Mouse (Mus musculus) heart, embryonic 16.5 days (tissue): ENCODE measurements around the gene Zfp503. TPM values are rescaled to one million over a fixed set of nuclear protein-coding genes. Genes with fewer than 3 reads are reported as not detected.
A peak's percentile ranks its signal among the peaks of the same experiment; 100 is the strongest.

ENCODE experiments used
- ATAC-seq: fragments of 200-750 bp; cut with Nextera tagmentation; replicated peaks from 2 replicates; pipeline ENCODE4 v1.8.0; 2017; ENCODE audit warnings: moderate number of reproducible peaks; ENCODE audit not compliant: insufficient read depth, low FRiP score; ENCODE audit errors: extremely low read depth
- H3K27ac ChIP-seq: fragments of 300-500 bp; sonication (generic); 2 replicates; pipeline ENCODE4 v1.5.1; 2014; ENCODE audit warnings: mild to moderate bottlenecking, low read length, control low read depth, moderate library complexity
- H3K27me3 ChIP-seq: fragments of 300-500 bp; sonication (generic); 2 replicates; pipeline ENCODE4 v1.6.1; 2014; ENCODE audit warnings: low read length, mixed read lengths; ENCODE audit not compliant: control insufficient read depth, insufficient read depth
- H3K36me3 ChIP-seq: fragments of 300-500 bp; sonication (generic); 2 replicates; pipeline ENCODE4 v1.6.1; 2014; ENCODE audit not compliant: control insufficient read depth, insufficient read depth
- H3K4me1 ChIP-seq: fragments of 300-500 bp; sonication (generic); 2 replicates; pipeline ENCODE4 v1.6.1; 2014; ENCODE audit warnings: low read length, mixed read lengths; ENCODE audit not compliant: control insufficient read depth, insufficient read depth
- H3K4me2 ChIP-seq: fragments of 300-500 bp; sonication (generic); 2 replicates; pipeline ENCODE4 v1.6.1; 2014; ENCODE audit warnings: low read depth, mild to moderate bottlenecking, control low read depth, low read length
- H3K4me3 ChIP-seq: fragments of 300-500 bp; sonication (generic); 2 replicates; pipeline ENCODE4 v1.5.1; 2014; ENCODE audit warnings: mild to moderate bottlenecking, control low read depth, low read length
- H3K9ac ChIP-seq: fragments of 300-500 bp; sonication (generic); 2 replicates; pipeline ENCODE4 v1.6.1; 2014; ENCODE audit warnings: low read length, control low read depth
- H3K9me3 ChIP-seq: fragments of 300-500 bp; sonication (generic); replicated peaks from 2 replicates; pipeline ENCODE4 v1.6.1; 2016; ENCODE audit warnings: low read length; ENCODE audit not compliant: control insufficient read depth
- WGBS: fragments of 180-500 bp; shearing (Covaris S2); extraction: QIAGEN DNeasy Blood & Tissue Kit; methylation state at CpG from one replicate; pipeline ENCODE4 v1.1.7; 2014; 5-methylcytosine and 5-hydroxymethylcytosine counted together
- polyA plus RNA-seq: library from polyadenylated mRNA; unstranded; fragments of >200 nt; fragmentation: Nextera tagmentation; extraction: Ambion mirVana; gene quantifications from 2 replicates; pipeline ENCODE4 v1.2.1, GENCODE M21; 2015

Gene Zfp503
- polyA plus RNA-seq, 1 experiment from 2014 or later, result 1.9 TPM

DNA sequence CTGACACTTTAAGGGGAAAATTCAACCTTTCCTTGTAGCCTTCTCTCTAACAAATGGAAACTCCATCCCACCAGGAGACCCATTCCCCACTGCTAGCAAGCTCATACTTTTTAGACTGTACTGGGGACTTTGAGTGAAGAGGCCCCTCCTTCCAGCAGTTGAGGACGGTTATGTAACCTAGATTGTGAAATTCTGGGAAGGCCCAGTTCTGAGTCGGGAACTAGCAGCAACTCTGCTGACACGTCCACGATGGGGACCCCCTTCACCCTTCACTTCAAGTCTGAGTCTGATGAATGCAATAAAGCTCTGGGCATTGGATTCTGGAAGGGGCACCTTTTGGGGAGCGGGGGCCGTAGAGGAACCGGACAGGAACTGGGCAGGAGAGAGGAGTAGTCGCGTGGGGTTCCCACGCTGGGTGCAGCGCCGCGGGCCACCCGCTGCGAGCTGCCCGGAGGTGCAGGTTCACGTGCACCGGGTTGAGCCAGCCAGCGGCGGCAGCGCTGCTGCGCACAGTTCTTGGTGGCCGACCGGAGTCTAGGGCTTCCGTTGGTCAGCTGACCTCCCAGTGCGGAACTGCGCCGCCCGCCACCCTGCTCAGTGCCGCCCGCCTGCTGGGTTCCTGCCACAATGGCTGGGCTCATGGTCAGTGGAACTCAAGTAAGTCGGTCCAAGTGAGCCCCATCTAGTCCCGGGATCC is 30.0 kb upstream of the Zfp503 start, which contains the start of gene Lrmda:
Gene Lrmda (plus strand): TSS at position 461 of the 697 bp plus-strand sequence.
- ATAC-seq, result peak; percentile 86
- Histone ChIP-seq H3K9ac (peak within 1 kb of the TSS; percentile 74), H3K27ac (peak within 1 kb of the TSS; percentile 42; the same call in 1 of the 2 replicates), H3K4me2 (peak within 1 kb of the TSS; percentile 95), H3K36me3 (no peaks in the 10 kb centered on the region), H3K27me3 (no peaks in the 10 kb centered on the region), H3K9me3 (no peaks in the 10 kb centered on the region), H3K4me1 (peaks cover 12% of the 10 kb centered on the region), H3K4me3 (peak within 1 kb of the TSS; percentile 60)
- 3% methylated on average over 33 of the region's 33 CpGs for WGBS

DNA sequence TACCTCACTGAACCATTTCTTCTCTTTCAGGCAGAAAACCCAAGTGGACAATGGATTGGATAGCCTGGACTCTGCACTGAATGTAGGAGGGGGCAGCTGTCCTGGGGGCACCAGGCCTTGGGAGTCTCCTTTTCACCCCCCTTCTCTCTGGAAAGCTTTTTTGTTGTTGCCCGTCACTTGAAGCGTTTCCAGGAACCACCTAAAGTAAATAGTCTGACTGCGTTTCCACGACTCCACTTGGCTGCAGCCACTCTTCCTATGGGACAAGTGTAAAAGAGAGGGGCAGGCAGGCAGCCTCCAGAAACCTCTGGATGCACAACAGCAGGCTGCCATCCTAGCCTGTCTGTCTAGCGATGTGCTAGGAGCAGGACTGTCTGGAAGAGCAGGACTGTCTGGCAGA is 27.6 kb upstream of the Zfp503 start:
- no peaks in the 10 kb centered on the region for H3K27me3 ChIP-seq
- ATAC-seq, result no peak
- H3K4me3 ChIP-seq, result no peak overlapping the region
- WGBS, result 51% methylated on average over 5 of the region's 5 CpGs
- no peak overlapping the region for H3K4me2 ChIP-seq
- no peaks in the 10 kb centered on the region for H3K36me3 ChIP-seq
- H3K27ac ChIP-seq, result no peak overlapping the region
- H3K9ac ChIP-seq, result no peak overlapping the region
- H3K4me1 ChIP-seq, result peaks cover 12% of the 10 kb centered on the region
- no peaks in the 10 kb centered on the region for H3K9me3 ChIP-seq

DNA sequence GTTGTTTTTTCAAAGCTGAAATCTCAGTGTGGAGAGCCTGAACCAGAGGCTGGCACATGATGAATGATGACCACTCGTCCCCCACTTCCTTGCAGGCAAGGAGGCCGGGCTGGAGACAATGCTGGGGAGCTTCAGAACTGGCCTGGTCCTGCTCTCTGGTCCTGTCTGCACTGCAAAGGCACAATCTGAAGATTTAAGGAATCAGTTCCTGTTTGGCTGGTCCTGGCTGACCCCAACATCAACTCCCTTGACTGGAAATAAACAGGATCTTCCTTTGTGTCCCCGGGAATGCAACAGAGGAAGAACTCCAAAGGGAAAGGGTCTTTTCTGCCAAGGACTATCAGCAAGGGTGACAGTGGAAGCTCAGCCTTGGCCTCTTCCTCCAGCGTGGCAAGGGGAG is 25.4 kb upstream of the Zfp503 start:
- Histone ChIP-seq H3K4me1 (peaks cover 8% of the 10 kb centered on the region), H3K36me3 (no peaks in the 10 kb centered on the region), H3K9me3 (no peaks in the 10 kb centered on the region), H3K4me3 (no peak overlapping the region), H3K4me2 (no peak overlapping the region), H3K9ac (no peak overlapping the region), H3K27me3 (no peaks in the 10 kb centered on the region), H3K27ac (no peak overlapping the region)
- WGBS, result 42% methylated on average over 4 of the region's 4 CpGs
- ATAC-seq, result no peak

DNA sequence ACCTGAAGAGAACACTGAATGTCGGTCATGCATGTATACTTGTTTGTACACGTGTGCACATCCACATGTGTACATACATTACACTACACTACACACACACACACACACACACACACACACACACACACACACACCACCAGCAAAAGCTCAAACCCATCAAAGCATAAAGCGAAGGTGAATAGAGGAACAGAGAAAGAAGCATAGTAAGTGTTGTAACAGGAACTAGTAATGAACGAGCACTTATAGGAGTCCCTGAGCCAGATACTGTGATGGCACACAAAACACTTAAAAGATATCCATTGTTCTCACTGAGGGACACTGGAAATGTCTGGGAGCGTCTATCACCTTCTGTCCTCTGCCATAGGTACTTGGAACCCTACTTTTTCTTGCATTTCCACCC is 24.9 kb upstream of the Zfp503 start:
- H3K4me3 ChIP-seq, result no peak overlapping the region
- H3K4me1 ChIP-seq, result peaks cover 3% of the 10 kb centered on the region
- H3K36me3 ChIP-seq, result no peaks in the 10 kb centered on the region
- WGBS, result 77% methylated on average over 5 of the region's 5 CpGs
- no peak overlapping the region for H3K9ac ChIP-seq
- no peak for ATAC-seq
- H3K27ac ChIP-seq, result no peak overlapping the region
- no peaks in the 10 kb centered on the region for H3K27me3 ChIP-seq
- no peak overlapping the region for H3K4me2 ChIP-seq
- H3K9me3 ChIP-seq, result no peaks in the 10 kb centered on the region

DNA sequence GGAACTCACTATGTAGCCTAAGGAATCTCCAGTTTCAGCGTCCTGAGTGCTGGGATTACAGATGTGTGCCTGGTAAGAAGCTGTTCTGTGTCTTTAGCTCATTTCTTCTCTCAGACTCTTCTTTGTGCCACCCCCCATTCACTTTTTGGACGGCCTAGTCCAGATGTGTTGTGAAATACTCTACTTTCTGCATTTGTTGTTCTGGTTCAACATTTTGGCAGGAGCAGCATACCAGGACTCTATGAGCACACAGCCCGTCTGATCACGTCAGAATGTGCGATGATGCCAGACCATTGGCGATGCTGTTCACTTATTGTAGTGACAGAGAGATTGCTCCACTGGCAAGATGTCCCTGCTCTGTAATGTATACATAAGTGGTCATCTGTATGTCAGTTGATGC is 17.6 kb upstream of the Zfp503 start:
- H3K9me3 ChIP-seq, result no peaks in the 10 kb centered on the region
- no peak overlapping the region for H3K9ac ChIP-seq
- peaks cover 2% of the 10 kb centered on the region; the same call in 1 of the 2 replicates for H3K4me1 ChIP-seq
- ATAC-seq, result no peak
- H3K4me3 ChIP-seq, result no peak overlapping the region
- no peaks in the 10 kb centered on the region for H3K36me3 ChIP-seq
- H3K27ac ChIP-seq, result no peak overlapping the region
- H3K27me3 ChIP-seq, result no peaks in the 10 kb centered on the region
- WGBS, result 79% methylated on average over 6 of the region's 6 CpGs
- H3K4me2 ChIP-seq, result no peak overlapping the region

DNA sequence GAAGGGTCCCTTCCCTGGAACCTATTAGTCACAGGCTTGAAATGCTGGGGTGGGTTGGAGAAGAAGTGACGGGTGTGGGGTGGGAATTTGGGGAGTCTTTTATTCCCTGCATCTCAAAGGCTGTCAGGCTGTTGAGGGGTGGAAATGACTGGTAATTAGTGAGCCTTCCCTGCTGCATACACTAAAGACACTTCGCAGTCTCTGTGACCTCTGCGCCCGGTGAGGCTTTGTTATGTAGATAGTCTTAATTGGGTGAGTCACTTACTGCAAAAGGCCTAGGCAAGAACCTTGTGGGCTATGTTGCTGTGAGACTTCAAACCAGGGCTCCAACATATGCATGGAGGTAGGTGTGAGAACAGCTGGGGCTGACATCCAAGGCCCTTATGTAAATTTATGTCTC is 15.5 kb upstream of the Zfp503 start:
- no peak overlapping the region for H3K27ac ChIP-seq
- H3K4me3 ChIP-seq, result no peak overlapping the region
- H3K36me3 ChIP-seq, result no peaks in the 10 kb centered on the region
- H3K9me3 ChIP-seq, result no peaks in the 10 kb centered on the region
- no peak for ATAC-seq
- 64% methylated on average over 4 of the region's 4 CpGs for WGBS
- no peak overlapping the region for H3K9ac ChIP-seq
- no peak overlapping the region for H3K4me2 ChIP-seq
- no peaks in the 10 kb centered on the region for H3K27me3 ChIP-seq
- peaks cover 2% of the 10 kb centered on the region; the same call in 1 of the 2 replicates for H3K4me1 ChIP-seq

DNA sequence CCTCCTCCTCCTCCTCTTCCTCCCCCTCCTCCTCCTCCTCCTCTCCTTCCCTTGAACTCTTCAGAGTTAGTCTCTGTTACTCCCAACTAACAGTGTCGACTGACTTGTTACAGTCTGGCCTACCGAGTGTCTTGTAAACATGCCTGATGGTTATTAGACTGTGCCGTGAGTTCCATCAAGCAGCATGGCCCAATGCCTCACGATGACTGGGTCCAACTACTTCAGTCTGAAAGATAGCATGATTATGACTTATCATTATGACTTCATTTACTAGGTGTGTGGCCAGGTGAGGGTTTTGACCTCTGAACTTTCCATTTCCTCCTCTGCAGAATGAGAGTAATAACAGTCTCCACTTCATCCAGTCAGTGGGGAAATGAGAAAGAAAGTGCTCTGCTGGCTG is 14.2 kb upstream of the Zfp503 start:
- no peak overlapping the region for H3K4me3 ChIP-seq
- H3K9me3 ChIP-seq, result no peaks in the 10 kb centered on the region
- ATAC-seq, result no peak
- H3K36me3 ChIP-seq, result no peaks in the 10 kb centered on the region
- H3K27me3 ChIP-seq, result no peaks in the 10 kb centered on the region
- 68% methylated on average over 4 of the region's 4 CpGs for WGBS
- H3K4me2 ChIP-seq, result no peak overlapping the region
- no peak overlapping the region for H3K9ac ChIP-seq
- no peak overlapping the region for H3K27ac ChIP-seq
- peaks cover 2% of the 10 kb centered on the region; the same call in 1 of the 2 replicates for H3K4me1 ChIP-seq

DNA sequence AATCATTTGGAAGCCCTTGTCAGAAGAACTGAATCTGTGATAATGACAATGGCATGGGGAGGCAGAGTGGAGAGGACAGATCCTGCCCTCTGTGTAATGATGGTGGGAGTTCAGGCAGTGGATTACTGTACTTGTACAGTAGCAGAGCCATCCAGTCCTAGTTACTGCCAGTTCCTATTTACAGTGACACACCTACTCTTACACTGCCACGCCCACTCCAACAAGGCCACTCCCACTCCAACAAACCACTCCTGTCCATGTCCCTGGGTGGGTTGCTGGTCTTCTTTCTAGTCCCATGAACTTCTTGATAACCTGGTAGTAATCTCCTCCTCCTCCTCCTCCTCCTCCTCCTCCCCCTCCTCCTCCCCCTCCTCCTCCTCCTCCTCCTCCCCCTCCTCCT is 13.8 kb upstream of the Zfp503 start:
- Histone ChIP-seq H3K36me3 (no peaks in the 10 kb centered on the region), H3K4me1 (peaks cover 2% of the 10 kb centered on the region; the same call in 1 of the 2 replicates), H3K9ac (no peak overlapping the region), H3K9me3 (no peaks in the 10 kb centered on the region), H3K4me3 (no peak overlapping the region), H3K27me3 (no peaks in the 10 kb centered on the region), H3K4me2 (no peak overlapping the region), H3K27ac (no peak overlapping the region)
- no peak for ATAC-seq
- WGBS, result 59% methylated on average over 1 of the region's 1 CpGs

DNA sequence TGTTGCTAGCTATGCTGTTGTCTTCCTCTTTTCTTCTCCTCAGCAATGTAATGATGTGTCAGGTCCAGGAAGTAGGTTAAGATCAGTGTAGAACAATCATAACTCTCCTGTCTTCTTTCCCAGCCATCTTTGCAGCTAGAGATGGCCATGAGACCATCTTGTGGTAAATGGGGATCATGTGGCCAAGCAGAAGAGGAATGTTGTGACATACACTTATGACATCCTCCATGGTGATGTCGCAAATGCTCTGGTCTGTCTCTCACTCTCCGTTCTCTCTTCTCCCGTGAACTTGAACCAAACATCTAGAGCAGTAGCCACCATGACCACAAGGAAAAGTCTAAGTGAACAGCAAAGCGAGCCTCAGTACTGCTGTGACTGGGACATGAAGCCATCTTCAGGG is 10.2 kb upstream of the Zfp503 start:
- no peaks in the 10 kb centered on the region for H3K36me3 ChIP-seq
- no peak overlapping the region for H3K27ac ChIP-seq
- ATAC-seq, result no peak
- no peaks in the 10 kb centered on the region for H3K9me3 ChIP-seq
- H3K4me2 ChIP-seq, result no peak overlapping the region
- no peak overlapping the region for H3K4me3 ChIP-seq
- peaks cover 20% of the 10 kb centered on the region for H3K27me3 ChIP-seq
- H3K9ac ChIP-seq, result no peak overlapping the region
- 79% methylated on average over 4 of the region's 4 CpGs for WGBS
- peaks cover 5% of the 10 kb centered on the region; the same call in 1 of the 2 replicates for H3K4me1 ChIP-seq
